Mouse (Mus musculus) yolk sac, embryonic 10.5 days (tissue): ENCODE measurements around the gene Siah1a.

Source experiments
- DNase-seq: peaks from one replicate; pipeline ENCODE4 v3.0.0-alpha.2; 2017; ENCODE audit warnings: low spot score

The Siah1a gene

DNA sequence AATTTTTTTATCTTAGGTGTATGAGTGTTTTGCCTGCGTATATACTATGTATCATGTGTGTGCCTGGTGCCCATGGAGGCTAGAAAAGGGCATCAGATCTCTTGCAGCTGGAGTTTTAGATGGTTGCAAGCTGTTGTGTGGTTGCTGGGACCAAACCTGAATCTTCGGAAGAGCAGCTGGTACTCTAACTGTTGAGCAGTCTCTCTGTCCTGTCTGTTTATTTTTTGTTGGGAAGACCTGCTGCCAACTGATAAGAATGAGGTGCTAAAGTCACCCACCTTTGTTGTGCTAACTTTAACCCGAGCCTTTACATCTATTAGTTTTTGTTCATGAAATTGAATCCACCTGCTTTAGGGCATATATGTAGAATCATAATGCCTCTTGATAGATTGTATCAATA, 43.3 kb downstream of the Siah1a start:
- DNase-seq = no peak

DNA sequence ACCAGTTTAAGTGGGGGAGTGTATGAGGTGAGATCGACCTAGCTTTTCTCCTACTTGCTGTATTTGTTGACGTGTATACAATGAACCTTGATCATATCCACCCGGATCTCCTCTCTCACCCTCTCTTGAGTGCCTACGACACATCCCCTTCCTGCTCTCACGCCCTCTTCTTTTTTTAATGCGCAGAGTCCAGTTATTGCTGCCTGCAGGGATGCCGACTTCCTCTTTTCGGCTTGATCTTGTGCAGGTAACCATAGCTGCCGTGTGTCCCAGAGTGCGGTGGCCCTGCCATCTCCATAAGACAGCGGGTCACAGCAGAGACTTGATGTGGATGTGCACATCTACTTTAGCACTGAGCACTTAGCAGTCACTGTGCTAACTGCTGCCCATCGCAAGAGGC, 46.3 kb downstream of the Siah1a start:
- no peak for DNase-seq

DNA sequence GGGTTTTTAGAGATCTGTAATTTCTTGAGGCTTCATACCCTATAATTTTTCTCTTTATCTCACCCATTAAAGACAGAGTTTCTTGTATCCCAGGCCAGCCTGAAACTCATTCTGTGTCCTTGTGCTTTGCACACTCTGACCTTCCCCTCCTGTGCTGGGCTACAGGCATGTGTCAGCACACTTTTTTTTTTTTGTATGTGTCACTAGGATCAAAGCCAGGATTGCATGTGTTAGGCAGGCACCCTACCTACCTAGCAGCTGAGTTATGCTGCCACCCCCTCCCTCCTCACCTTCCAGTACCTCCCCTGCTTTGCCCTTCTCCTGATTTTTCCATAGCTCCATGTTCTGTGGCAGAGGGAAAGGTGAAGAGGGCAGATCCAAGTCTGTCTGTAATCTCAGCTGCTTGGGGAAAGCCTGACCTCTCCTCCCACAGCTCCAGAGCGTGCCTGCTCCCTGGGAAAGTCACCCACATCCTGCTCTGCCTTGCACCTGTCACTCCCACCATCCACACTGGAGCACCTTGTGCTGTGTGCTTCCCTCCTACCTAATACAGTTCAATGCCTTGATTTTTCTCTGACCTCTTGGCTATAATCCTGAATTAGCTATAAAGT, 46.8 kb downstream of the Siah1a start:
- no peak for DNase-seq

DNA sequence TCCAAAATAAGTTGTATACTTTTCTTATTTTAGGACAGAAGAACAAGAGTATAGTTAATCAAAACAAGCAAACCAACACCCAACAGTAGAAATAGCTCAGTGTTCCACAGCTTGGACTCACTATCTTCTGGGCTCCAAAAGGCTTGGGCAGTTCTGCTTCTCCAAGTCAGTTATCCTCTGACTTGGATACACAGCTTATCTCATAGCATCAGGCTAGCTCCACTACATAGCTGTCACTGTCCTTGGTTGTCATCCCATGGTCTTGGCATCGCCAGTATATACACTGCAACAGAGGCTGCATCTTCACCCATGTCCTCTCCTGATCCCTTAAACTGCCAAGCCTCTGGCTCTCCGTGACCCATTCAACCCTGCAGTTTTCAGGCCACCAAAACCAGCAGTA, 50.0 kb downstream of the Siah1a start:
- no peak for DNase-seq

DNA sequence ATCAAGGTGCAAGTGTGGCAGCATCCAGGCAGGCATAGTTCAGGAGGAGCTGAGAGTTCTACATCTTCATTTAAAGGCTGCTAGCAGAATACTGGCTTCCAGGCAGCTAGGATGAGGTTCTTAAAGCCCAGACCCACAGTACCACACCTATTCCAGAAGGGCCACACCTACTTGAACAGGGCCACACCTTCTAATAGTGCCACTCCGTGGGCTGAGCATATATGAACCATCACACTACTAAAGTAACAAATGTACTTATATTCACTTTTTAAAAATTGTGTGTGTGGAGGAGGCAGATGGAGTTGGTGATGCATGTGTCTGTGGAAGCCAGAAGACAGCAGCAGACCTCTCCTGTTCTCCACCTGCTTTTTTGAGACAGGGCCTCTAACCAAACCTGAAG, 51.7 kb downstream of the Siah1a start:
- no peak for DNase-seq

DNA sequence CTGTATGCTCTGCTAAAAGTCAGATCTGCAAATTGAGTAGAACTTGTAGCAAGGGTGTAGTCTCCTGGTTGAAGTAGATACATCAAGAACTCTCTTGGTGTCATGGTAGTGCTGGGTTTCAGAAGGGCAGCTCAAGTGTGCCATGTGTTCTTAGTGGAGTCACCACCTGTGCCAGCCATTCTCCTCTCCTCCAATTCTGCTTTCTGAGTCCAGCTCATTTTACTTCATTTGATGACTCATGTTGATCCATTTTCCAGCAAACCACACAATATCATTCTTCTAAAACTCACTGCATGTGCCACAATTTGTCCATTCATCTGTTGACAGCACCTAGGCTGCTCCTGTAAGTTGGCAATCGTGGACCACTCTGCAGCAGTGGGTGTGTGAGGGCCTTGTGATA, 53.6 kb downstream of the Siah1a start:
- no peak for DNase-seq

DNA sequence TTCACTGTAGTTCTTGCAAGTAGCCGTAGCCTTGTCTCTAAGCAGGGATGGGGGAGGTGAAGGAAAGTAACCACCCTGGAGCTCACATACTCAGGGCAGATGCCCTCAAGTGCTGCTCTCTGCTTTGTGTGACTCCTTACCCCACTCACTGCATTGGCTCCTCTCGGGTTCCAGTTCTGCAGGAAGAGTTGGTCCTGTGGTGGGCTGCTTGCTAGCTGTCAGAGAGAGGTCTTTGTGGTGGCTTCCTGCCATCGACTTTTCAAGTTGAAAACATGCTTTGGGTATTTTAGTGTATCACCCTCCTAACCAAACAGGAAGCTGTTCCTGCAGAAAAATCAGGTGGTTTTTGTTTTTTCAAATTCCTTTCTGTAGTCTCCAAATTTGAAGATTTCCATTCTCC, 59.1 kb downstream of the Siah1a start:
- no peak for DNase-seq
